Mouse (Mus musculus): ENCODE results near the gene Tsc1. TPM values are rescaled to one million over a fixed set of nuclear protein-coding genes. Genes with fewer than 3 reads are reported as not detected.

The Tsc1 gene
- total RNA-seq, 1 experiment = 14.9 TPM

- Histone ChIP-seq H3K9ac (ENCODE audit: insufficient read depth, low read depth, low read length, poor library complexity, severe bottlenecking) (no peak overlapping the region), H3K36me3 (ENCODE audit: control insufficient read depth, insufficient read depth, low read length, poor library complexity, severe bottlenecking) (no peaks in the 10 kb centered on the region), H3K4me3 (ENCODE audit: insufficient read depth in 1 of 2, low read depth in 1 of 2, low read length in 2 of 2, poor library complexity in 1 of 2, severe bottlenecking in 1 of 2) (no peak overlapping the region), H3K27ac (ENCODE audit: insufficient read depth, low read depth, low read length, poor library complexity, severe bottlenecking) (no peak overlapping the region), H3K4me1 (ENCODE audit: control insufficient read depth in 2 of 2, insufficient read depth in 2 of 2, low read length in 2 of 2, poor library complexity in 1 of 2) (no peaks in the 10 kb centered on the region), H3K9me3 (ENCODE audit: control insufficient read depth, insufficient read depth, low read depth, low read length) (no peaks in the 10 kb centered on the region)
- no peak for DNase-seq (ENCODE audit: low read depth, low spot score)
- TF ChIP-seq MAFK (IDR thresholded peaks at IDR 0.05; ENCODE audit: insufficient read depth, low read depth, low read length) (no peak), CHD2 (IDR thresholded peaks at IDR 0.05; ENCODE audit: low read depth, low read length) (no peak), ZC3H11A (IDR thresholded peaks at IDR 0.05; ENCODE audit: borderline replicate concordance, low read depth, low read length) (no peak), HCFC1 (IDR thresholded peaks at IDR 0.05; ENCODE audit: borderline replicate concordance, insufficient read depth, low read length) (no peak), ZNF384 (IDR thresholded peaks at IDR 0.05; ENCODE audit: low read depth, low read length) (no peak)
- in situ Hi-C loops (cut with MboI; ENCODE audit: low sequenced_read_pairs in 2 of 2, unreplicated experiment in 2 of 2) = no loop called here
Observed at GRCm38 (mm10) chr2:28730676-28731075, 89.6 kb downstream of the Tsc1 start.

GRCm38 (mm10) chr2:28737112-28737511, 96.1 kb downstream of the Tsc1 start:
- H3K27ac ChIP-seq (ENCODE audit: insufficient read depth, low read depth, low read length, poor library complexity, severe bottlenecking) = no peak overlapping the region

GRCm38 (mm10) chr2:28740159-28740558, 99.1 kb downstream of the Tsc1 start:
- Histone ChIP-seq H3K4me1 (ENCODE audit: control insufficient read depth in 2 of 2, insufficient read depth in 2 of 2, low read length in 2 of 2, poor library complexity in 1 of 2) (no peaks in the 10 kb centered on the region), H3K9ac (ENCODE audit: insufficient read depth, low read depth, low read length, poor library complexity, severe bottlenecking) (no peak overlapping the region), H3K27ac (ENCODE audit: insufficient read depth, low read depth, low read length, poor library complexity, severe bottlenecking) (no peak overlapping the region), H3K36me3 (ENCODE audit: control insufficient read depth, insufficient read depth, low read length, poor library complexity, severe bottlenecking) (no peaks in the 10 kb centered on the region), H3K4me3 (ENCODE audit: insufficient read depth in 1 of 2, low read depth in 1 of 2, low read length in 2 of 2, poor library complexity in 1 of 2, severe bottlenecking in 1 of 2) (no peak overlapping the region), H3K9me3 (ENCODE audit: control insufficient read depth, insufficient read depth, low read depth, low read length) (no peaks in the 10 kb centered on the region)
- DNase-seq (ENCODE audit: low read depth, low spot score) = no peak
- TF ChIP-seq MAFK (IDR thresholded peaks at IDR 0.05; ENCODE audit: insufficient read depth, low read depth, low read length) (no peak), HCFC1 (IDR thresholded peaks at IDR 0.05; ENCODE audit: borderline replicate concordance, insufficient read depth, low read length) (no peak), ZC3H11A (IDR thresholded peaks at IDR 0.05; ENCODE audit: borderline replicate concordance, low read depth, low read length) (no peak), CHD2 (IDR thresholded peaks at IDR 0.05; ENCODE audit: low read depth, low read length) (no peak), ZNF384 (IDR thresholded peaks at IDR 0.05; ENCODE audit: low read depth, low read length) (no peak)
- in situ Hi-C loops (cut with MboI; ENCODE audit: low sequenced_read_pairs in 2 of 2, unreplicated experiment in 2 of 2) = no loop called here

More at GRCm38 (mm10) chr2:28737112-28737511, 96.1 kb downstream of the Tsc1 start:
- no peak overlapping the region for H3K9ac ChIP-seq (ENCODE audit: insufficient read depth, low read depth, low read length, poor library complexity, severe bottlenecking)
- no peaks in the 10 kb centered on the region for H3K36me3 ChIP-seq (ENCODE audit: control insufficient read depth, insufficient read depth, low read length, poor library complexity, severe bottlenecking)
- TF ChIP-seq ZNF384 (IDR thresholded peaks at IDR 0.05; ENCODE audit: low read depth, low read length) (no peak), ZC3H11A (IDR thresholded peaks at IDR 0.05; ENCODE audit: borderline replicate concordance, low read depth, low read length) (no peak), MAFK (IDR thresholded peaks at IDR 0.05; ENCODE audit: insufficient read depth, low read depth, low read length) (no peak), HCFC1 (IDR thresholded peaks at IDR 0.05; ENCODE audit: borderline replicate concordance, insufficient read depth, low read length) (no peak), CHD2 (IDR thresholded peaks at IDR 0.05; ENCODE audit: low read depth, low read length) (no peak)
- H3K4me1 ChIP-seq (ENCODE audit: control insufficient read depth in 2 of 2, insufficient read depth in 2 of 2, low read length in 2 of 2, poor library complexity in 1 of 2) = no peaks in the 10 kb centered on the region
- H3K4me3 ChIP-seq (ENCODE audit: insufficient read depth in 1 of 2, low read depth in 1 of 2, low read length in 2 of 2, poor library complexity in 1 of 2, severe bottlenecking in 1 of 2) = no peak overlapping the region
- in situ Hi-C loops (cut with MboI; ENCODE audit: low sequenced_read_pairs in 2 of 2, unreplicated experiment in 2 of 2) = no loop called here
- no peaks in the 10 kb centered on the region for H3K9me3 ChIP-seq (ENCODE audit: control insufficient read depth, insufficient read depth, low read depth, low read length)
- no peak for DNase-seq (ENCODE audit: low read depth, low spot score)

Other genes starting within 250 kb of the Tsc1 start
- 2.4 and 2.5 TPM in 2 replicates for gene Ppp1r26, start 194.4 kb upstream of the Tsc1 start, total RNA-seq (2012; rRNA removed)
- 12.9 and 14.2 TPM in 2 replicates for gene 1700007K13Rik, start 174.9 kb upstream of the Tsc1 start, total RNA-seq (2012; rRNA removed)
- 24.9 and 29.9 TPM in 2 replicates for gene Mrps2, start 173.2 kb upstream of the Tsc1 start, total RNA-seq (2012; rRNA removed)
- gene Gbgt1, start 144.3 kb upstream of the Tsc1 start, total RNA-seq (2012; rRNA removed) = 1.4 and 3.1 TPM in 2 replicates
- gene Gm10134, start 135.1 kb upstream of the Tsc1 start, total RNA-seq (2012; rRNA removed) = 0.80 and 5.1 TPM in 2 replicates
- gene Ralgds, start 128.1 kb upstream of the Tsc1 start, total RNA-seq (2012; rRNA removed) = 18.2 and 24.8 TPM in 2 replicates
- gene Cel, start 77.8 kb upstream of the Tsc1 start, total RNA-seq (2012; rRNA removed) = not detected in 2 replicates
- 20.0 and 22.6 TPM in 2 replicates for gene Gtf3c5, start 57.5 kb upstream of the Tsc1 start, total RNA-seq (2012; rRNA removed)
- gene Gfi1b, start 19.2 kb upstream of the Tsc1 start, total RNA-seq (2012; rRNA removed) = not detected in 2 replicates
- not detected in 2 replicates for gene Spaca9, start 58.5 kb downstream of the Tsc1 start, total RNA-seq (2012; rRNA removed)
- gene Ak8, start 58.9 kb downstream of the Tsc1 start, total RNA-seq (2012; rRNA removed) = 0.26 and 0.49 TPM in 2 replicates
- 35.4 and 38.1 TPM in 2 replicates for gene Gtf3c4, start 199.1 kb downstream of the Tsc1 start, total RNA-seq (2012; rRNA removed)
- gene Ddx31, start 199.2 kb downstream of the Tsc1 start, total RNA-seq (2012; rRNA removed) = 20.9 and 23.8 TPM in 2 replicates

Data from ES-E14 (cell line).